Mouse (Mus musculus): ENCODE results near the gene Ccdc144b.

Gene Ccdc144b

DNA sequence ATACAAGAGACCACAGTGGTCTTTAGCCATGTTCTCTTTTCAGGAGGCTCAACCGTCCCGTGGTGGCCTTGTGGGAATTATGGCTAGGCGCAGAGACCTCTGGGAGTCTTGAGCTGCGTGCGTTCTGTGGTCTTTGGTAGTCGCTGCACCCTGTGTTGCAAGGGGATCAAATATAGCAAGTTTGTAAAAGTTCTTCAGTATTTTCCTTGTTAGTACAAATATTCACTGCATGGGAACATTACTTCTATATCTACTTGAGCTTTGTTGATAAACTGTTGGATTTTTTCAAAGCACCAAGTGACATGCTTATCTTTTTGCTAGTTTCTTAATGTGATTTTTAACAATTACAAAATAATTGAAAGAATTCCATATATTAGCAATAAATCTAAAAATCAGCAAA is at the start of gene Ccdc144b:
TSS of gene Ccdc144b (minus strand) at position 101 of the 400 bp plus-strand sequence.
- DNase-seq = no peak

DNA sequence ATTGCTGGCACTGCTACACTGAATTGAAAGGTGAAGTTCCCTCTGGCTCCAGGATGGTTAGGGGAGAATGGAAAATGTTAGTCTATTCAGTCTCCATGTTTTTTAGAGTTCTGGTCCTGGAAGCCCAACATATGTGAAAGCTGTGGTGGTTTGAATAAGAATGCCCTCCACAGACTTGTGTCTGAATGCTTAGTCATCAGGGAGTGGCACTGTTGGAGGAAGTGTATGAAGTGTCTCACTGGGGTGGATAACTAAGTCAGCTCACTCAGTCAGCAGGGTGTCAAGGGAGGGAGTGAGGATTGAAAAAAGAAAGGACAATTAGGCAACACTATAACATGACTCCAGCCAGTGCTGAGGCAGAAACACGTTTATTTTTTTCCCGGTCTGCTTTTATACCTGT is 42.0 kb upstream of the Ccdc144b start:
- DNase-seq = no peak

DNA sequence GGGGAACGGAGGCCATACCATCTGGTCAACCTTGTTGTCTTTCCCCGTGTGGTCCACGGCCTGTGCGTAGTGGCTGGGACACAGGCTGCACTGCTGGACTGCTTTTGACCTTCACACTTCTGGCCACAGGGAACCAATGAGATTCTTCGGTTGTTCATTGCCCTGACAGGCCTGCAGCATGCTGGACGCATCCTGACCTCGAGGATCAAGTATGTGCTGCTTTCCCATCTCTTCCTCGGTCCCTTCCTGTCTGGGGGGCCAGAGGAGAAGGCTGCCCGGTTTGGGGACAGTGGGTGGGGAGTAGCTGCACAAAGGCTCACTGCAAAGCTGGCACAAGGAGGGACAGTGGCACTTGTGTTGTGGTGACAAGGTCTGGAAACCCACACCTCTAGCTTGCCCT is 34.2 kb upstream of the Ccdc144b start:
- DNase-seq = no peak

DNA sequence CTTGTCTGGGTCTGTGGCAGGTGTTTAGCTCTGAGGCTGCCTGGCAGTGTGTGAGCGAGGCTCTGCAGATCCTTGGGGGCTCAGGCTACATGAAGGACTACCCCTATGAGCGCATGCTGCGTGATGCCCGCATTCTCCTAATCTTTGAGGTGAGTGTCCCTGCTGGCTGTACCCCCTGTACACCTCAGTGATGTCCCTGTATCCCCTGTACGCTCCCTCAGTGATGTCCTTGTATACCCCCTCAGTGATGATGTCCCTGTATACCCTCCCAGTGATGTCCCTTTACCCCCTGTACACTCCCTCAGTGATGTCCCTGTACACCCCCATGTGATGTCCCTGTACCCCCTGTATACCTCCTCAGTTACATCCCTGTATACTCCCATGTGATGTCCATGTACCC is 32.0 kb upstream of the Ccdc144b start:
- no peak for DNase-seq

DNA sequence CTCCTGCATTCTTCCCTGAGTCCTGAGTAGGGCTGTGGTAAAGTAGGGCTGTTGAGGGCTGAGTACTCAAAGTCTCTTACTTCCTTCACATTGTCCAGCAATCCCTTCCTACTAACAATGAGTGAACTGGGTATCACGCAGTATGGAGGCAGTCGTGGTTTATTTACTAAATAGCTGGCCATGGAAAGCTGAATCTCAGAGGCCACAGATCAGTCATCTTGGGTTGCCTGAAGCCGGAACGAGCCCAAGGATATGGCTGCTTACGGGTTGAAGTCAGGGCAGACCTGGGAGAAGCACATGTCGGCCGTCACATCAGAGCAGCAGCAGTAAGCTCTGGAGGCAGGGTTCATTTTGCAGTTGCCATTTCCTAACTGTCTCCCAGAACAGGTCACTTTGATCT is 30.0 kb upstream of the Ccdc144b start:
- DNase-seq = no peak

GRCm38 (mm10) chr3:36082843-36083242 is 29.5 kb upstream of the Ccdc144b start:
- no peak for DNase-seq

DNA sequence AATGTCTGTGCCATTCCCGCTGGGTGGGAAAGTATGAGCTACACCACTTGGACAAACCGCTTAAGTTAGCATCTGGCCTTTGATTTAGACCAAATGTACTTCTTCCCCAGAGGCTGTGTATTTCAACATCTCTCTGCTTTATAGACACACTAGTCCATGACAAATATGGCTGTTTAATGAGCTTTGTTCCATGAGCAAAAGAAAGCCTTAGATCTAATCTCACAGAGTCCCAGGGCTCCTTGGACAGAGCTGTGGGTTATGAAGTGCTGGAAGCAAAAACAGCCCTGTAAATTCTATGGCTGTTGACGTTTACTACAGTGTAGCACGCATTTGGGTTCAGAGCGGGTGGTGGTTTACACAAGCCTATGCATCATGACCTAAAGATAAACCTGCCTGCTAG is 27.4 kb upstream of the Ccdc144b start:
- no peak for DNase-seq

- DNase-seq = no peak
Measured at GRCm38 (mm10) chr3:36079886-36080285, 26.5 kb upstream of the Ccdc144b start.

- no peak for DNase-seq
Measured at GRCm38 (mm10) chr3:36077386-36077785, 24.0 kb upstream of the Ccdc144b start.

- DNase-seq = no peak
Measured at GRCm38 (mm10) chr3:36075466-36075865, 22.1 kb upstream of the Ccdc144b start.

DNA sequence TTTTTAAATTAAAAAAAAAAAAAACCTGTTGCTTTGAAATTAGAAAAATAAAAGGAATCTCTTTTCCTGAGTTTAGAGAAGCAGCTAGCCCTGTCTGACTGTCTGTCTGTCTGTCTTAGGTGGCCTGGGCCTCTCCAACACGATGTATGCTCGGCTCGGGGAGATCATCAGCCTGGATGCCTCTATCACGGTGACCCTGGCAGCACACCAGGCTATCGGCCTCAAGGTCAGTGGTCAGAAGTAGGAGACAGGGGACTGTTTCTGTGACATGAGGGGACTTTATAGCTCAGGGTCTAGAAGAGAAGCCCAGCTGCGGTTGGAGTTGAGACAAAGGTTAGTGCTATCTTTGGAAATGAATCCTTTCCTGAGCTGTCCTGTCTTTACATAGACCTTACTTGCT is 20.9 kb upstream of the Ccdc144b start:
- no peak for DNase-seq

DNA sequence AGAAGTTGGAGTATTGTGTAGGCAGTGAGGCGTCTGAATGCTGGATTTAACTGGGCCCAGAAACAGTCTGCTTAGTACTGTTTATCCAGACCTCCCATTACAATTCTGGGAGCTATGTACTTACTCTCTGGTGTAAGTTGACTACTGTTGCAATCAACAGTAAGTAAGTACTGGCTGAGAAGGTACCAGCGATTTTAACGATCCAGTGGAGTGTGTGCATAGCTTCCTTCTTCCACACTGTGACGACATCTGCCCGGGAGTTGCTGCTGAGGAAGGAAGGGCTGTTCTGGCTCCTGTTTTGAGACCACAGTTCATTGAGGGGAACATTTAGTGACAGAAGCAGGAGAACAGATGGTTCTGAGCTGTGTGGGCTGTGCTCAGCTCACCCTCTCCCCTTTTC is 17.7 kb upstream of the Ccdc144b start:
- no peak for DNase-seq

- DNase-seq = no peak
Measured at GRCm38 (mm10) chr3:36070436-36070835, 17.1 kb upstream of the Ccdc144b start.

DNA sequence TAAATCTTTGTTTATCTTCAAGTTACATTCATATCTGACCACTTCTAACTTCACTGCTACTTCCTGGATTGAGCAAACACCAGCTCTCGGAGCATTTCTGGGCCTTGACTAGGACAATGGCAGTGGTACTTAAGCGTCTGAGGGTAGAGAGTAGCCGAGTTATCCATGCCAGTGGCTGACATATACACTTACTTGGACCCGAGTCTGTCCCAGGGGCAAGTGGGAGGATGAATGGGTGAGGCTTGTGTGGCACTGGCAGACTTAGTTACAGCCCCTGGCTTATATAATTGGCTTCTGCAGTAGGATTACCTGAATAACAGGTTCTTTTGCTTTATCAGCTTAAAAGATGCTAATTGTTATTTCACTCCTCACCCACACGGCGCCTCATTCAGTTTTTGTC is 14.4 kb upstream of the Ccdc144b start:
- no peak for DNase-seq

DNA sequence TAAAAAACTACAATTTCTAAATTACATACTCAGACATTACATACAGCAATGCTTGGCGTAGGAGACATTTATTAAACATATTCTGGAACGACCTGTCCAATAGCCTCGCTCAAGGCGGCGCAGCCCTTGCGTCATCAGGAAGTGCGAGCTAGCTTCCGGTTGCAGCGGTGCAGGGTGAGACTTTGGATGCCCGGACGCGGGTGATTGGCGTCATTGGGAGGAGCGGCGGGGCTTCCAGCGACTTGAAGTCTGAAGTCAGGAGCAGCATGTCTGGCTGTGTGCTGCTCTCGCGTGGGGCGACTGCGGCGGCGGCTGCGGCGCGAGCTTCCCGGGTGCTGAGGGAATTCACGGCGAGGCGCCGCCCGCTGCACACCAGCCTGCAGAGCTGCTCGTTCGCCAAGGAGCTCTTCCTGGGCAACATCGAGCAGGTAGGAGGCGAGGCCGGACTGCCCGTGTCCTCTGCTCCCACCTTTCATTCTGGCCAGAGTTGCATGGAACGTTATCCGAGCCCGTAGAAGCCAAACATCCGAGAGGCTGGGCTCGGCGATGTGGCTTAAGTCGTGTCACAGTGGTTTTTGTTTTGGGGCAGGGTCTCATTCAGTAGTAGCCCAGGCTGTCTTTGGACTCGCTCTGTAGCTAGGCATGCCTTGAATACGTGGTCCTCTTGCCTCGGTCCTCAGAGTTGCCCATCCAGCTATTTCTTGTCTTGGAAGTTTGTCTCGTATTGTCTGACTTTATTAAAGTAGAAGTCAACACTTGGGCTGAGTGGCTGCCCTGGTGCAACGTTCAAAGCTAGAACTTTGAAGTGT is 12.7 kb upstream of the Ccdc144b start, which contains the start of gene Acad9:
TSS of gene Acad9 (plus strand) at position 137 of the 809 bp plus-strand sequence.
- DNase-seq = peak; percentile 93

GRCm38 (mm10) chr3:36065166-36065565 is 11.8 kb upstream of the Ccdc144b start:
- DNase-seq = no peak

- DNase-seq = no peak
Measured at GRCm38 (mm10) chr3:36064592-36065061, 11.3 kb upstream of the Ccdc144b start.

DNA sequence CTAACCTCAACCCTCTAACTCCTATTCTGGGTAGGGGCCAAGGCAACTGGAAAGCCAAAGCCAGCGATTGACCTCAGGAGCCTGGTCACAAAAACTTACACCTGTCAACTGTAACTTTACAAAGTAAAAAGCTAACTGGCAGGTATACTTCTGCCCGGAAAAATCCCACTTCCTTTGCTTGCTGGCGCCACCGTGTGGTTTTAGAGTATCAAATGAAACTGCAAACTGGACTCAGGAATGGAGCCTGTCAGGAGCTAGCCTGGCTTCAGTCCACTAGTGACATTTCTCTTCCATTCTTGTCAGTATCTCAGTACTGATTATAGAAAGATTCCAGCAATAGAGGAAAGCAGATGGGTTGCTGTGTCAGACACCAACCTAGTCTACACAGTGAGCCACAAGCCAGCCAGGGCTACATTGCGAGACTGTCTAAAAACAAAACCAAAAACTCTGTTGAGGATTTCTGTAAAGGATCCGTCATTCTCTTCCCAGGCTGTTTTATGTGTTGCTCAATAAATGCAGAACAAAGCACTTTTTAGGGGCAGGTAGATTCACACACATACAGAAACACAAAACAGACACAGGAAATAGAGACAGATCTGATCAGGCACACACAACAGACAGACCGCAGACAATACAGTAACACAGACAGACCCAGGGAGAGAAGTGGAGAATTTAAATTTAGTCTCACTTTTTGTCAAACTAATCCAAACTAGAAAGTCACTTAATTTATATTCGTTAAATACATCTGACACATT is 6.9 kb upstream of the Ccdc144b start:
- peak; percentile 73 for DNase-seq

DNA sequence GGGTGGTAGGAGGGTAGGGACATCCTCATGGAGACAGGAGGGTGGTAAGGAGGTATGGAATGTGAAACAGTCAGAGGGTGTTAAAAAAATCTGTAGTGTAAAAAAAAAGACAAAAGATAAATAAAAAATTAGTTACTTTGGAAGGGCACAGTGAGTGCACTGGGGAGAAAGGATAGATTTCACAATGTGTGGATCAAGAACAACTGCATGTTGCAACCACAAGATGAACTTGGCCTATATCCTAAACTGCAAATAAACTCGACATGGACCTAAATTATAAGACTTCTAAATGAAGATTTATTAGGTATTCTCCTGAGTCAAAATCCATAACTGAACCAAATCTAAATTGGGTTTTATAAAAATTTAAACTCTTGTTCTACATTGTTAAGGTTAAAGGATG is 4.2 kb downstream of the Ccdc144b start:
- no peak for DNase-seq

DNA sequence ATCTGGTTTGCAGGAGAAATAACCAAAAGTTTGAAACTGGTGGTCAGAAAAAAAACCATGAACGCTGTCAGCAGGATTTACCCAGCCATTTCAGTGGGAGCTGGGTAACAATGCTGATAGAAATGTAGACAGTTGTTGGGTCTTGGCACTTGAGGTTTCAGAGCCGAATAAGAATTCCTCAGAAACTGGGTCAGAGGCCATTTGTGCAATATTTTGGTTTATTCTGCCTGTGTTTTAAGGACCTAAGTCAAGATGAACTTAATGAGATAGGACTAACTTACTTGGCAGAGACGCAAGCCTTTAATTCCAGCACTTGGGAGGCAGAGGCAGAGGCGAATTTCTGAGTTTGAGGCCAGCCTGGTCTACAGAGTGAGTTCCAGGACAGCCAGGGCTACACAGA is 8.3 kb downstream of the Ccdc144b start:
- DNase-seq = no peak

DNA sequence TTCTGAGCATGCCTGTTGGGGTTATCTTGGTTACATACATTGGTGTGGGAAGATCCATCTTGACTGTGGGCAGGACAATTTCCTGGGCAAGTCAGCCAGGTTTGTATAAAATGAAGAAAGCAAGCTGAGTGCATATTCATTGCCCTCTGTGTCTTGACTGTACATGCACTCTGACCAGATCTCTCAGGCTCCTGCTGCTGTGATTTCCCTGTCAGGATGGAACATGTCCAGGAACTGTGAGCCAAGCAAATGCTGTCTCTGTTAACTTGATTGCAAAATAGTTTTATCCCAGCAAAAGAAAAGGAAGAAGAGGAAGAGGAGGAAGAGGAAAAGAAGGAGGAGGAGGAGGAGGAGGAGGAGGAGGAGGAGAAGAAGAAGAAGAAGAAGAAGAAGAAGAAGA is 8.8 kb downstream of the Ccdc144b start:
- no peak for DNase-seq

- DNase-seq = no peak
Measured at GRCm38 (mm10) chr3:36031740-36032510, 21.4 kb downstream of the Ccdc144b start.

- DNase-seq = no peak
Measured at GRCm38 (mm10) chr3:36029993-36030392, 23.4 kb downstream of the Ccdc144b start.
